Comparison of ENCODE assay signal across 18 mouse cellular contexts in the genomic region with DNA sequence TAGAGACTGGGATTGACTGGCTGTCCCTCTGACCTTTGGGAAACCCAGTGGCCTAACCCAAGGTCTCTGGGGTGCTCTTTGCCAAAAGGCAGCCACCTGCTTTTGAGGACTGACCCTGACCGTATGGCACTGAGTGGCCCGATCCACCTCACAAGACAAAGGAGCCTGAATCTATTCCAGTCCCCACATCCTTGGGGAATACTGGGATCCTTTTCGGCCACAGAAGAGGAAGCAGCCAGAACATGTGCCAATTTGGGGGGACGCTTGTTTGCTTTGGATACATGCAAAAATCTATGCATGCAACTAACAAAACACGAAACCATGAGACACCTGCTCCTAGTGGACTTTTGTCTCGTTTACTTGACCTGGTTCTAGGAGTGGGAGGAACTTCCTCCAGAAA. TPM values are rescaled to one million over a fixed set of nuclear protein-coding genes. Genes with fewer than 3 reads are reported as not detected.
DNase-seq lines count a peak whose midpoint lies in the region; ATAC-seq and TF ChIP-seq lines count a peak whose summit lies in the region.
"Had no signal": no experiment of that assay in that cellular context is flagged by ENCODE, and none has a peak within 500 bp of the region (broad histone marks: within the 10 kb centered on the region; RNA-seq: fewer than 3 reads in every experiment).

No protein-coding gene starts in this region.

- H3K36me3 ChIP-seq in heart, embryonic 12.5 days, result no peaks in the 10 kb centered on the region
- H3K36me3 ChIP-seq: G1E; heart, embryonic 13.5 days; hindbrain, embryonic 12.5 days; limb, embryonic 10.5 days had no signal

- peaks cover 6% of the 10 kb centered on the region for H3K27me3 ChIP-seq in heart, embryonic 12.5 days (replicated peaks)
- H3K27me3 ChIP-seq: hindbrain, embryonic 12.5 days had no signal

- H3K4me1 ChIP-seq in heart, embryonic 12.5 days (replicated peaks), result peaks cover 10% of the 10 kb centered on the region
- H3K4me1 ChIP-seq: hindbrain, embryonic 12.5 days had no signal

- no peak overlapping the region for H3K27ac ChIP-seq in heart, embryonic 12.5 days (ENCODE audit: poor library complexity, severe bottlenecking)
- H3K27ac ChIP-seq in layer of hippocampus, adult 2 months, result peak overlapping the region; percentile 57; the same call in 1 of the 2 replicates
- H3K27ac ChIP-seq: heart, embryonic 13.5 days; hindbrain, embryonic 12.5 days; limb, embryonic 10.5 days had no signal

- 80% methylated on average over 6 of the region's 6 CpGs for WGBS in heart, embryonic 12.5 days

- ATAC-seq in heart, embryonic 12.5 days (ENCODE audit: insufficient number of reproducible peaks, low FRiP score), result no peak
- ATAC-seq: inflammation-experienced regulatory T-cells, adult 6 months had no signal

- H3K4me2 ChIP-seq in heart, embryonic 12.5 days, result no peak overlapping the region
- H3K4me2 ChIP-seq: heart, embryonic 13.5 days; hindbrain, embryonic 12.5 days had no signal

- no peaks in the 10 kb centered on the region for H3K9me3 ChIP-seq in heart, embryonic 12.5 days (replicated peaks)
- H3K9me3 ChIP-seq: G1E; heart, embryonic 13.5 days; hindbrain, embryonic 12.5 days; limb, embryonic 10.5 days had no signal

- H3K4me3 ChIP-seq in heart, embryonic 12.5 days, result no peak overlapping the region
- H3K4me3 ChIP-seq in layer of hippocampus, adult 2 months, result no peak overlapping the region
- H3K4me3 ChIP-seq: heart, embryonic 13.5 days; hindbrain, embryonic 12.5 days; limb, embryonic 10.5 days had no signal

- no peak overlapping the region for H3K9ac ChIP-seq in heart, embryonic 12.5 days
- H3K9ac ChIP-seq: heart, embryonic 13.5 days; hindbrain, embryonic 12.5 days had no signal

- TF ChIP-seq CTCF in layer of hippocampus, adult 2 months (conservative IDR thresholded peaks at IDR 0.05), result no peak

- DNase-seq in heart, adult 11 months, result peak; percentile 98
- no peak for DNase-seq in layer of hippocampus, adult 2 months (ENCODE audit: low spot score in 2 of 2)
- no peak for DNase-seq in layer of hippocampus, postnatal 10 days (ENCODE audit: low spot score in 2 of 2)
- DNase-seq in heart, adult 9 months (ENCODE audit: low spot score in 2 of 2), result peak; percentile 51 to 81
- peak; percentile 50 for DNase-seq in heart, postnatal 4 days
- DNase-seq in embryo, embryonic 11 days, result no peak
- DNase-seq: cerebellum, adult 9-11 months; lung, postnatal 36 days; right cerebral cortex, adult 18-20 months; thymus, postnatal 4 days had no signal

RNA-seq across cellular contexts. Expression of a gene that starts 41.7 kb away (rescaled TPM):
- 0.22 and 1.00 TPM in 2 replicates for polyA plus RNA-seq in heart, embryonic 12.5 days (2016; fragmentation: Nextera tagmentation; extraction: Ambion mirVana)
- under 1 TPM; 0.20 to 0.39 TPM for total RNA-seq in layer of hippocampus, adult 2 months (2021)
- 1 to 10 TPM in 1 of 2 experiments, under 1 TPM in 1; 0.82 to 1.1 TPM for total RNA-seq in layer of hippocampus, postnatal 10 days (2021)
- total RNA-seq in heart, postnatal 4 days (2021), result under 1 TPM in 1 of 2 experiments, not detected in 1; 0.41 TPM
- total RNA-seq: midbrain, postnatal 0 days had no signal
- polyA plus RNA-seq: forebrain, embryonic 11.5 days; G1E; inflammation-experienced regulatory T-cells, adult 6 months; limb, embryonic 10.5 days; midbrain, postnatal 0 days had no signal

Comparison
In these comparisons a context has a peak if more than half of its experiments do, and no peak if none do; other contexts are left out.
1. DNase-seq: peak in heart, adult 11 months (single experiment), heart, adult 9 months (2 of 2) and heart, postnatal 4 days (single experiment); none in layer of hippocampus, adult 2 months (0 of 2), layer of hippocampus, postnatal 10 days (0 of 2) and embryo, embryonic 11 days (single experiment).